Mouse (Mus musculus) bone marrow macrophage, adult 2 months (primary cell): Measurements from ENCODE around the gene Spdef. TPM values are rescaled to one million over a fixed set of nuclear protein-coding genes. Genes with fewer than 3 reads are reported as not detected.

Experiments used
- H3K27ac ChIP-seq: 2 replicates; pipeline ENCODE4 v1.5.1; 2012; ENCODE audit warnings: low read depth, low read length; ENCODE audit not compliant: insufficient read depth
- H3K4me1 ChIP-seq: 2 replicates; pipeline ENCODE4 v1.6.1; 2012; ENCODE audit warnings: low read length; ENCODE audit not compliant: control insufficient read depth, insufficient read depth
- H3K4me3 ChIP-seq: 2 replicates; pipeline ENCODE4 v1.5.1; 2012; ENCODE audit warnings: mild to moderate bottlenecking, low read length, moderate library complexity; ENCODE audit not compliant: insufficient read depth
- CTCF ChIP-seq: IDR thresholded peaks from 2 replicates; pipeline ENCODE4 v1.5.1; 2012; ENCODE audit warnings: low read depth, mild to moderate bottlenecking, low read length, moderate library complexity
- POLR2A ChIP-seq: IDR thresholded peaks from 2 replicates; pipeline ENCODE4 v1.6.1; 2012; ENCODE audit warnings: mild to moderate bottlenecking, low read depth, low read length, borderline replicate concordance
- polyA plus RNA-seq: library from polyadenylated mRNA; stranded (reverse); fragments of >200 nt; gene quantifications from 2 replicates; pipeline ENCODE4 v1.2.4, GENCODE M21; 2012; ENCODE audit not compliant: missing spikeins, insufficient read depth, insufficient read length

Gene Spdef
- polyA plus RNA-seq, 1 experiment = not detected

GRCm38 (mm10) chr17:27684886-27685549 lies 43.7 kb downstream of the Spdef start:
- no peaks in the 10 kb centered on the region for H3K4me1 ChIP-seq
- TF ChIP-seq POLR2A = no peak
- no peak for TF ChIP-seq CTCF
- H3K4me3 ChIP-seq = no peak overlapping the region
- no peak overlapping the region for H3K27ac ChIP-seq

- H3K27ac ChIP-seq = no peak overlapping the region
- H3K4me1 ChIP-seq = 0 out of 2 replicates have a peak, but pooled peaks cover 4% of the 10 kb centered on the region
- H3K4me3 ChIP-seq = no peak overlapping the region
- TF ChIP-seq CTCF = no peak
- TF ChIP-seq POLR2A = no peak
Observed at GRCm38 (mm10) chr17:27678924-27679813, 49.6 kb downstream of the Spdef start.

GRCm38 (mm10) chr17:27677756-27678155 lies 51.0 kb downstream of the Spdef start:
- no peak overlapping the region for H3K27ac ChIP-seq

DNA sequence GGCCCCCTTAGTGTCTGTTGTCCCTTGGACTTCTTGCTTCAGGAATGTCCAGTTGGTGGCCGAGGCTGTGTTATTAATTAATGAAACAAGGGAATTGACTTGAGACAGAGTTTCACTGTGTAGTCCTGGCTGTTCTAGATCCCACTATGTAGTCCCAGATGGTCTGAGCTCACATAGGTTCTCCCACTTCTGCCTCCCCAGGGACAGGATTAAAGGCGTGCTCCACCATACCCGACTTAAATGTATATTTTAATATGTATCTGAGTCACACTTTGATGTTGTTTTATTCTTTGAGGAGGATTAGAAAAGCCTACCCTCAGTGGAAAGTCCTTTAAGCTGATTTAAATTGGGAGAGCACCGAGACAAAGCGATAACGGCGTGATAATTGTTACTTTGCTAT lies 52.5 kb downstream of the Spdef start:
- TF ChIP-seq CTCF = no peak
- TF ChIP-seq POLR2A = no peak
- 0 out of 2 replicates have a peak, but pooled peaks cover 4% of the 10 kb centered on the region for H3K4me1 ChIP-seq
- H3K27ac ChIP-seq = no peak overlapping the region
- no peak overlapping the region for H3K4me3 ChIP-seq

More at GRCm38 (mm10) chr17:27677756-27678155, 51.0 kb downstream of the Spdef start:
- no peak overlapping the region for H3K4me3 ChIP-seq
- H3K4me1 ChIP-seq = 0 out of 2 replicates have a peak, but pooled peaks cover 4% of the 10 kb centered on the region
- TF ChIP-seq POLR2A (no peak), CTCF (no peak)

DNA sequence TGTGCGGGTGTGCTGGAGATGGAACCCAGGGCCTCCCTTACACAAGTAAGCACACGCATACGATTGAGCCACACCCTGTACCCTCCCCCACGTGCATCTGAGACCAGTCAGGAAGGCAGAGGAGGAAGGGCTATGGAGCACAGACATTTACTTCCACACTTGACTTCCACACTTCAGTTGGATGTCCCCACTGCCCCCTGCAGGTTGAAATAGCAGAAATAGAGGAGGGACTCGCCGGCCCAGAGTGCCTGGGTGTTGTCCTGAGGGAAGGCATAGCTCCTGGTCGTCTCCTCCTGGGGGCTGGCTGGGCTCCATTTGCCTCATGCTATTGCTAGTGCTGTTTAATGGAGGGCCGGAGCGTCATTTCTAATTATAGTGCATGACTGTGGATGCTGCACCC lies 53.3 kb downstream of the Spdef start:
- Histone ChIP-seq H3K4me3 (no peak overlapping the region), H3K4me1 (0 out of 2 replicates have a peak, but pooled peaks cover 4% of the 10 kb centered on the region), H3K27ac (no peak overlapping the region)
- TF ChIP-seq CTCF (no peak), POLR2A (no peak)

DNA sequence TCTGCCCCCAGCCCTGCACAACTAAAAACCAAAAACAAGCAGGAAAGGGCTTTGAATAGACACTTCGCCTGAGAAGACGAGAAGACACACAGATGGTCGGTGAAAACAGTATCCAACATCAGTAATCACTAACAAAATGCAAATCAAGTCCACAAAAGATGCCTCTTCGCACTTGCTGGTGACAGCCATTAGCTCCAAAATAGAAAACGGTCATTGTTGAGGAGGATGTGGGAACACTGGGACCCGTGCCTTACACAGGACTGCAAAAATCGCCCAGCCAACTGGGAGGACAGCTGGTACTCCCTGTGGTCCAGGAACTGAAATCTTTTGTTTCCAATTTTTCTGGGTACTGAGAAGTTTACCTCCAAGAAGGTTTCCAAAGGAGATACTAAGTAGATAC lies 54.8 kb downstream of the Spdef start:
- no peak for TF ChIP-seq POLR2A
- TF ChIP-seq CTCF = no peak
- H3K4me1 ChIP-seq = 0 out of 2 replicates have a peak, but pooled peaks cover 4% of the 10 kb centered on the region
- H3K4me3 ChIP-seq = no peak overlapping the region
- no peak overlapping the region for H3K27ac ChIP-seq

GRCm38 (mm10) chr17:27671720-27672119 lies 57.0 kb downstream of the Spdef start:
- Histone ChIP-seq H3K4me3 (no peak overlapping the region), H3K4me1 (0 out of 2 replicates have a peak, but pooled peaks cover 4% of the 10 kb centered on the region), H3K27ac (no peak overlapping the region)
- TF ChIP-seq CTCF = no peak
- no peak for TF ChIP-seq POLR2A

Other genes starting within 250 kb of the Spdef start
- not detected in 2 replicates for gene Grm4, start 207.6 kb downstream of the Spdef start, polyA plus RNA-seq
- gene Hmga1, start 172.5 kb downstream of the Spdef start, polyA plus RNA-seq = 151 and 159 TPM in 2 replicates
- 76.7 and 85.6 TPM in 2 replicates for gene AI413582, start 163.2 kb downstream of the Spdef start, polyA plus RNA-seq
- 55.7 and 58.0 TPM in 2 replicates for gene Nudt3, start 105.5 kb downstream of the Spdef start, polyA plus RNA-seq
- gene RPS10-NUDT3, start 93.7 kb downstream of the Spdef start, polyA plus RNA-seq = not detected in 2 replicates
- 1,367 and 1,405 TPM in 2 replicates for gene Rps10, start 92.3 kb downstream of the Spdef start, polyA plus RNA-seq
- not detected in 2 replicates for gene Pacsin1, start 73.4 kb downstream of the Spdef start, polyA plus RNA-seq
- gene D17Wsu92e, start 91.7 kb upstream of the Spdef start, polyA plus RNA-seq = 75.8 and 81.8 TPM in 2 replicates
- 105 and 113 TPM in 2 replicates for gene Snrpc, start 109.2 kb upstream of the Spdef start, polyA plus RNA-seq
- 7.5 TPM in 2 replicates for gene Uhrf1bp1, start 127.5 kb upstream of the Spdef start, polyA plus RNA-seq
- 24.6 and 29.0 TPM in 2 replicates for gene Anks1, start 180.4 kb upstream of the Spdef start, polyA plus RNA-seq
- gene Taf11, start 180.9 kb upstream of the Spdef start, polyA plus RNA-seq = 30.7 and 33.2 TPM in 2 replicates